Mouse (Mus musculus) thymus, postnatal 4 days (tissue): ENCODE data around the gene Enpp7.

ENCODE experiments used
- DNase-seq: peaks from one replicate; pipeline ENCODE4 v3.0.0; 2021

Enpp7 gene

GRCm38 (mm10) chr11:118998540-118999265, 10.7 kb downstream of the Enpp7 start:
- DNase-seq = peak; percentile 91

- peak; percentile 54 for DNase-seq
Observed at GRCm38 (mm10) chr11:118999361-118999804, 11.4 kb downstream of the Enpp7 start.

GRCm38 (mm10) chr11:119000877-119001276, 12.9 kb downstream of the Enpp7 start:
- no peak for DNase-seq

GRCm38 (mm10) chr11:119001493-119002128, 13.6 kb downstream of the Enpp7 start:
- no peak for DNase-seq

- DNase-seq = no peak
Observed at GRCm38 (mm10) chr11:119005547-119006275, 17.7 kb downstream of the Enpp7 start.

GRCm38 (mm10) chr11:119006462-119006861, 18.5 kb downstream of the Enpp7 start:
- no peak for DNase-seq

- DNase-seq = peak; percentile 59
Observed at GRCm38 (mm10) chr11:119007461-119008456, 19.8 kb downstream of the Enpp7 start.

- no peak for DNase-seq
Observed at GRCm38 (mm10) chr11:119014455-119014854, 26.5 kb downstream of the Enpp7 start.

- DNase-seq = no peak
Observed at GRCm38 (mm10) chr11:119017506-119017905, 29.5 kb downstream of the Enpp7 start.

GRCm38 (mm10) chr11:119021180-119021579, 33.2 kb downstream of the Enpp7 start:
- no peak for DNase-seq

- DNase-seq = no peak
Observed at GRCm38 (mm10) chr11:119022068-119022894, 34.3 kb downstream of the Enpp7 start.

- DNase-seq = peak; percentile 94
Observed at GRCm38 (mm10) chr11:119022895-119023615, 35.1 kb downstream of the Enpp7 start, which contains the start of gene Cbx2. Gene Cbx2 (plus strand): TSS chr11:119022962.

GRCm38 (mm10) chr11:119023616-119023980, 35.6 kb downstream of the Enpp7 start:
- peak; percentile 67 for DNase-seq

- no peak for DNase-seq
Observed at GRCm38 (mm10) chr11:119024260-119024659, 36.3 kb downstream of the Enpp7 start.

- no peak for DNase-seq
Observed at GRCm38 (mm10) chr11:119026203-119026602, 38.2 kb downstream of the Enpp7 start.

- peak; percentile 95 for DNase-seq
Observed at GRCm38 (mm10) chr11:119033874-119034558, 46.0 kb downstream of the Enpp7 start.

- DNase-seq = no peak
Observed at GRCm38 (mm10) chr11:119034635-119035034, 46.6 kb downstream of the Enpp7 start.

GRCm38 (mm10) chr11:119035094-119035685, 47.2 kb downstream of the Enpp7 start:
- no peak for DNase-seq

GRCm38 (mm10) chr11:119035686-119036165, 47.7 kb downstream of the Enpp7 start:
- no peak for DNase-seq

- DNase-seq = no peak
Observed at GRCm38 (mm10) chr11:119036447-119036846, 48.5 kb downstream of the Enpp7 start.
